Mouse (Mus musculus): ENCODE measurements around the gene Gm11549.
A peak's percentile ranks its signal among the peaks of the same experiment; 100 is the strongest.

The Gm11549 gene

GRCm38 (mm10) chr3:36511491-36511890 is 10.1 kb downstream of the Gm11549 start:
- DNase-seq = no peak

- no peak for DNase-seq
Measured at GRCm38 (mm10) chr3:36505809-36506735, 15.5 kb downstream of the Gm11549 start.

- DNase-seq = no peak
Measured at GRCm38 (mm10) chr3:36505306-36505705, 16.3 kb downstream of the Gm11549 start.

GRCm38 (mm10) chr3:36501546-36501945 is 20.1 kb downstream of the Gm11549 start:
- no peak for DNase-seq

GRCm38 (mm10) chr3:36500976-36501375 is 20.6 kb downstream of the Gm11549 start:
- no peak for DNase-seq

GRCm38 (mm10) chr3:36499418-36499817 is 22.2 kb downstream of the Gm11549 start:
- DNase-seq = no peak

DNA sequence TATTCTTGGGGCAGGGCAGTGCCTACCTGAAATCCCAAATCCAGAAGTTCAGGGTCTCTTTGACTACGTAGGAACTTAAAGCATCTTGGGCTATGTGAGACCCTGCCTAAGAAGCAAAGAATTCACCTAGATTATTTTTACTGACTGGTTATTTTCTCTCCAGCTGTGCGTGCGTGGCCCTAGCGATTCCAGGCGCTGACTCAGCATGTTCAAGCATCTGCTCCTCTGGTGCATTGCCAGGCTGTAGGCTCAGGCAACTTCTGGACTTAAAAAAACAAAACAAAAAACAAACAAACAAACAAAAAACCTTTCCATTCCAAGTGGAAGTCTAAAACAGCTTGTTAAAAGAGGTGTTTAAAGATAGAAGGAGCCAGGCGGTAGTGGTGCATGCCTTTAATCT is 23.4 kb downstream of the Gm11549 start:
- DNase-seq = no peak

- peak; percentile 91 for DNase-seq
Measured at GRCm38 (mm10) chr3:36496746-36497145, 24.9 kb downstream of the Gm11549 start.

- DNase-seq = no peak
Measured at GRCm38 (mm10) chr3:36496273-36496672, 25.3 kb downstream of the Gm11549 start.

GRCm38 (mm10) chr3:36495436-36495835 is 26.2 kb downstream of the Gm11549 start:
- DNase-seq = peak; percentile 90

DNA sequence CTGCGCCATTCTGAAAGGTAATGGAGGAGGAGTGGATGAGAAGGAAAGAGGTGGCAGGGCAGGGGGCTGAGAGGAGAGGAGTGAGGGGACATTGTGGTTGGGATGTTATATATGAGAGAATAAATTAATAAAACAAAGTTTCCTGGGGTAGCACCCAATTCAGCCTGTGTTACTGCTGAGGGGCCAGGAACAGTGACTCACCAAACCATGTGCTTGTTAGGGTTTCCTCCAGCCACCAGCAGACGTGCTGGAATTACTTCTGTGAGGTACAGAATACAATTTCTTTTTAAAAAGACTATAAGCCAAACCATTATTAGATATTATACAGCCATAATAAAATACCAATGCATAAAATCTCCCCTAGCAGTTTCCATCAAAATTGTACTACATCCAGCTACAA is 27.0 kb downstream of the Gm11549 start:
- DNase-seq = no peak

DNA sequence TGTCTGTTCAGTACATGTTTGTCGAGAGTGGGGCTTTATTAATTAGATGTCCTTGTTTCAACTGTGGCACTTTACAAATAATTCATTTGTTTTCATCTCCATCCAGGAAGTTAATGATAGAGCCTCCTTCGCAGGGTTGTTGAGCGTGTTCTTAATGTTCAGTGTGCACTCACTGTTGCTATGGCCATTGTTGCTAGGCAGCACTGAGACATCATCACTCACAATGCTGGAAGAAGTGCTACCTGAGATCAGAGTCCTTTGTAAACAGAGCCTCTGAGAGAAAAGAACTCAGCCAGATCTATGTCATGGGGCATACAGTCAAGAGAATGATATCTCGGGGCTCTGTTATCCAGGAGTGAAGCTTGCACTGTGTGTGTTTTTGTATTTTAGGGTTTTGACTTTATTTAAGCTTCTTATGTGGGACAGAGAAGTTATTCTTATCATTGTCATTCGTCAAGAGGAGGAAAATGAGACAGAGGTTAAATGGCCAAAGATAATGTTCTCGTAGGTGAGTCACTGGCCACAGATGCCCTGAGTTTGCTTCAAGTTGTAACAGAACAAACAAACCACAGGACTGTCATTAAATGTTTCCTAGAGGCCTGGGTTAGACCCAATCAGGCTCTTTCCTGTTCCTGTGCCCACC is 27.9 kb downstream of the Gm11549 start:
- DNase-seq = no peak

GRCm38 (mm10) chr3:36492716-36493391 is 28.8 kb downstream of the Gm11549 start:
- no peak for DNase-seq

DNA sequence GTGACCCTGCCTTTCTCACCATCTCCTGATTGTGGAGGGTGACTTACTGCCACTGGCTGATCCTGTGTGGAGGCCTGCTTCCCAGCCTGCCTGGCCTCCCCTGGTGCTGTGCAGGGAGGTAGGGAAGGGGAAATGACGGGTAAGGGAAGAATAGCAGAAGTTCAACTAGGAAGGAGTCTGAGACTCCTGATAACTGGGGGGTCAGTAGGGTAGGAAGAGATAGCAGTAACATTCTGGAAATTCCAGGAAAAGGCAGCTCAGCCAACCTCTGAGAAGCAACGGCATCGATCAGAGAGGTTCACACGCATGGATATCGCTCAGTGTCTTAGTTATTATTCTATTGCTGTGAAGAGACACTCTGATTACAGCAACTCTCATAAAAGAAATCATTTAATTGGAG is 30.1 kb downstream of the Gm11549 start:
- DNase-seq = no peak

DNA sequence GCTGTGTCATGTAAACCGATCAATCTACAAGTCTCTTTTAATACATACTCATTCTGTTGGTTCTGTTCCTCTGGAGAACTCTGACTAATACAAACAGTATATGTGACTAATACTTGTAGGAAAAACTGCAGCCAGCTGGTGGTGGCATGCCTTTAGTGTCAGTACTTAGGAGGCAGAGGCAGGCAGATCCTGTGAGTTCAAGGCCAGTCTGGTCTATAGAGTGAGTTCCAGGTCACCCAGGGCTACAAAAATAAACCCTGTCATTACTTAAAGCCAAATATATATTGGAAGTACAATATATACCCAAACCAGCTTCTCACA is 32.1 kb downstream of the Gm11549 start:
- DNase-seq = no peak

GRCm38 (mm10) chr3:36488899-36489589 is 32.6 kb downstream of the Gm11549 start:
- DNase-seq = no peak

- DNase-seq = no peak
Measured at GRCm38 (mm10) chr3:36488367-36488766, 33.2 kb downstream of the Gm11549 start.

- no peak for DNase-seq
Measured at GRCm38 (mm10) chr3:36486881-36487280, 34.7 kb downstream of the Gm11549 start.

DNA sequence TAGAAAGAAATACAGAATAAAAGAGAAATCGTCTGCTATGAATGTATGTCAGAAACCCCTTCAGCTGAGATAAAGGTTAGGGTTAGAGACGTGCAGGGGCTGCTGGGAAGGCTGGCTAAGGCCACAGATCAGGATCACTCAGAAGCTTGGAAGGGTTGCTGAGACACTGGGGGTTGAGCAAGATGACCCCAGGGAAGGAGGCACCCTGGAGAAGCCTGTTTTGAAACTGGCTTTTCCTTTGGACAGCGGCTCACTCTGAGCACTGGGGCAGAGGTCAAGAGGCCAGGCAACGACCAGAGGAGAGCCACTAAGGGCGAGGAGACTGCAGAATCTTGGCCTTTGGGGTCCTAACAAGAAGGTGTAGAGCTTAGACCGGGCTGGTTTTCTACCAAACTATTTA is 35.4 kb downstream of the Gm11549 start:
- DNase-seq = no peak

GRCm38 (mm10) chr3:36484292-36484691 is 37.3 kb downstream of the Gm11549 start:
- DNase-seq = no peak

GRCm38 (mm10) chr3:36482940-36483339 is 38.7 kb downstream of the Gm11549 start:
- no peak for DNase-seq

GRCm38 (mm10) chr3:36481776-36482193 is 39.8 kb downstream of the Gm11549 start:
- peak; percentile 72 for DNase-seq

DNA sequence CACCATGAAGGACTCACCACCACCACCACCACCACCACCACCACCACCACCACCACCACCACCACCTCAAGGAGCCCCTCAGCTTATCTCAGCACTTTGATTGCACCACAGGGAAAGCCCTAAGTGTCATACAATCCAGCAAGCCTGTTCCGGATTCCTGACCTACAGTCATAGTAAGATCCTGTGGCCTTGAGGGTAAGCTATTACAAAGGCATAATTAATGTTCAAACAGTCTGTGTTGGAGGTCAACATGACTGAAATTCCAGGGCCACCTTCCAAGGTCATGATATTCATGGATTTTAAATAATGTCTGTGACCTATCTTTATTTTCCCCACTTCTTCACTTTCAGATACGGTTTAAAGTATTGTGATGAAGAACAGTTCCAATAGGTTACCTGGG is 41.1 kb downstream of the Gm11549 start:
- no peak for DNase-seq
